Mouse (Mus musculus) forebrain, embryonic 13.5 days (tissue): ENCODE results near the gene Chat. TPM values are rescaled to one million over a fixed set of nuclear protein-coding genes. Genes with fewer than 3 reads are reported as not detected.
"Not testable (repeated sequence)": the region's sequence is repeated elsewhere in the genome, so short reads cannot be mapped to it uniquely, and the experiment has no call there.

Experiments used
- ATAC-seq: fragments of 200-750 bp; cut with Nextera tagmentation; 2 replicates; pipeline ENCODE4 v1.8.0; 2017
- H3K27ac ChIP-seq: fragments of 300-500 bp; sonication (generic); 2 replicates; pipeline ENCODE4 v1.5.1; 2015; ENCODE audit warnings: inconsistent platforms, mild to moderate bottlenecking, moderate library complexity
- H3K27me3 ChIP-seq: fragments of 300-500 bp; sonication (generic); 2 replicates; pipeline ENCODE4 v1.6.1; 2015; ENCODE audit warnings: mild to moderate bottlenecking, inconsistent platforms
- H3K36me3 ChIP-seq: fragments of 300-500 bp; sonication (generic); 2 replicates; pipeline ENCODE4 v1.6.1; 2015; ENCODE audit warnings: mild to moderate bottlenecking, inconsistent platforms; ENCODE audit not compliant: poor library complexity, severe bottlenecking
- H3K4me1 ChIP-seq: fragments of 300-500 bp; sonication (generic); 2 replicates; pipeline ENCODE4 v1.6.1; 2015; ENCODE audit warnings: inconsistent platforms
- H3K4me2 ChIP-seq: fragments of 300-500 bp; sonication (generic); 2 replicates; pipeline ENCODE4 v1.6.1; 2015; ENCODE audit warnings: inconsistent platforms, mild to moderate bottlenecking, moderate library complexity
- H3K4me3 ChIP-seq: fragments of 300-500 bp; sonication (generic); 2 replicates; pipeline ENCODE4 v1.5.1; 2015; ENCODE audit warnings: mild to moderate bottlenecking, inconsistent platforms
- H3K9ac ChIP-seq: fragments of 300-500 bp; sonication (generic); 2 replicates; pipeline ENCODE4 v1.6.1; 2015; ENCODE audit warnings: mild to moderate bottlenecking, inconsistent platforms
- H3K9me3 ChIP-seq: fragments of 300-500 bp; sonication (generic); replicated peaks from 2 replicates; pipeline ENCODE4 v1.6.1; 2016; ENCODE audit warnings: inconsistent platforms
- WGBS: fragments of 180-500 bp; shearing (Covaris S2); methylation state at CpG from one replicate; pipeline ENCODE4 v1.1.7; 2015; 5-methylcytosine and 5-hydroxymethylcytosine counted together
- polyA plus RNA-seq: library from polyadenylated mRNA; unstranded; fragments of >200 nt; fragmentation: Nextera tagmentation; extraction: Ambion mirVana; gene quantifications from 2 replicates; pipeline ENCODE4 v1.2.1, GENCODE M21; 2015

Chat gene
- polyA plus RNA-seq, 1 experiment from 2014 or later = 0.15 TPM

- Histone ChIP-seq H3K36me3 (no peaks in the 10 kb centered on the region), H3K9me3 (no peaks in the 10 kb centered on the region), H3K4me1 (peaks cover 24% of the 10 kb centered on the region), H3K4me2 (no peak overlapping the region), H3K27me3 (peaks cover 16% of the 10 kb centered on the region; the same call in 1 of the 2 replicates), H3K4me3 (no peak overlapping the region), H3K9ac (no peak overlapping the region), H3K27ac (peak overlapping the region; percentile 21; the same call in 1 of the 2 replicates)
- 20% methylated on average over 3 of the region's 3 CpGs for WGBS
- peak; percentile 90 for ATAC-seq
These were observed 26.0 kb downstream of the Chat start for GRCm38 (mm10) chr14:32439744-32440143.

- Histone ChIP-seq H3K4me2 (no peak overlapping the region), H3K9me3 (no peaks in the 10 kb centered on the region), H3K4me1 (peaks cover 24% of the 10 kb centered on the region), H3K36me3 (no peaks in the 10 kb centered on the region), H3K27ac (no peak overlapping the region; the same call in 1 of the 2 replicates), H3K9ac (no peak overlapping the region), H3K27me3 (peaks cover 16% of the 10 kb centered on the region; the same call in 1 of the 2 replicates), H3K4me3 (no peak overlapping the region)
- ATAC-seq = no peak
- 66% methylated on average over 5 of the region's 5 CpGs for WGBS
These were observed 26.5 kb downstream of the Chat start for GRCm38 (mm10) chr14:32439316-32439715.

GRCm38 (mm10) chr14:32437352-32437793 lies 28.4 kb downstream of the Chat start:
- Histone ChIP-seq H3K4me2 (no peak overlapping the region), H3K4me3 (no peak overlapping the region), H3K4me1 (peaks cover 13% of the 10 kb centered on the region; the same call in 1 of the 2 replicates), H3K36me3 (no peaks in the 10 kb centered on the region), H3K9me3 (no peaks in the 10 kb centered on the region), H3K27me3 (peaks cover 9% of the 10 kb centered on the region; the same call in 1 of the 2 replicates), H3K27ac (no peak overlapping the region), H3K9ac (no peak overlapping the region)
- ATAC-seq = no peak
- WGBS = 24% methylated on average over 5 of the region's 5 CpGs

- no peak overlapping the region for H3K27ac ChIP-seq
- H3K4me3 ChIP-seq = no peak overlapping the region
- H3K36me3 ChIP-seq = no peaks in the 10 kb centered on the region
- H3K27me3 ChIP-seq = no peaks in the 10 kb centered on the region; the same call in 1 of the 2 replicates
- 14% methylated on average over 8 of the region's 8 CpGs for WGBS
- no peak overlapping the region for H3K4me2 ChIP-seq
- H3K4me1 ChIP-seq = peaks cover 11% of the 10 kb centered on the region
- no peak for ATAC-seq
- H3K9ac ChIP-seq = no peak overlapping the region
- H3K9me3 ChIP-seq = no peaks in the 10 kb centered on the region
These were observed 36.7 kb downstream of the Chat start for GRCm38 (mm10) chr14:32429030-32429602.

GRCm38 (mm10) chr14:32423946-32424345 lies 41.8 kb downstream of the Chat start:
- WGBS = 86% methylated on average over 7 of the region's 7 CpGs
- no peak overlapping the region for H3K4me3 ChIP-seq
- H3K9ac ChIP-seq = no peak overlapping the region
- H3K27ac ChIP-seq = no peak overlapping the region
- no peak overlapping the region for H3K4me2 ChIP-seq
- ATAC-seq = no peak
- no peaks in the 10 kb centered on the region; the same call in 1 of the 2 replicates for H3K27me3 ChIP-seq
- peaks cover 9% of the 10 kb centered on the region for H3K4me1 ChIP-seq
- no peaks in the 10 kb centered on the region for H3K36me3 ChIP-seq
- no peaks in the 10 kb centered on the region for H3K9me3 ChIP-seq

- Histone ChIP-seq H3K9me3 (peaks cover 16% of the 10 kb centered on the region; the same call in 1 of the 2 replicates), H3K9ac (no peak overlapping the region), H3K27me3 (no peaks in the 10 kb centered on the region), H3K27ac (no peak overlapping the region), H3K36me3 (no peaks in the 10 kb centered on the region), H3K4me1 (no peaks in the 10 kb centered on the region), H3K4me3 (no peak overlapping the region), H3K4me2 (no peak overlapping the region)
- ATAC-seq = no peak
- 84% methylated on average over 11 of the region's 11 CpGs for WGBS
These were observed 47.0 kb downstream of the Chat start for GRCm38 (mm10) chr14:32418747-32419146.

GRCm38 (mm10) chr14:32412075-32412474 lies 53.7 kb downstream of the Chat start:
- WGBS = 84% methylated on average over 5 of the region's 5 CpGs
- no peaks in the 10 kb centered on the region for H3K36me3 ChIP-seq
- ATAC-seq = no peak

GRCm38 (mm10) chr14:32410084-32410483 lies 55.7 kb downstream of the Chat start:
- ATAC-seq = no peak

More at GRCm38 (mm10) chr14:32412075-32412474, 53.7 kb downstream of the Chat start:
- H3K27me3 ChIP-seq = no peaks in the 10 kb centered on the region
- no peak overlapping the region for H3K9ac ChIP-seq
- H3K27ac ChIP-seq = no peak overlapping the region
- H3K9me3 ChIP-seq = peaks cover 9% of the 10 kb centered on the region; the same call in 1 of the 2 replicates
- no peaks in the 10 kb centered on the region for H3K4me1 ChIP-seq
- no peak overlapping the region for H3K4me3 ChIP-seq
- H3K4me2 ChIP-seq = no peak overlapping the region

GRCm38 (mm10) chr14:32405399-32405798 lies 60.4 kb downstream of the Chat start:
- H3K4me2 ChIP-seq, H3K27me3 ChIP-seq, ATAC-seq, H3K4me3 ChIP-seq, H3K27ac ChIP-seq, H3K4me1 ChIP-seq, H3K9ac ChIP-seq, H3K36me3 ChIP-seq, H3K9me3 ChIP-seq: not testable (repeated sequence)
- 50% methylated on average over 1 of the region's 1 CpGs for WGBS

More at GRCm38 (mm10) chr14:32410084-32410483, 55.7 kb downstream of the Chat start:
- Histone ChIP-seq H3K9ac (no peak overlapping the region), H3K27ac (no peak overlapping the region), H3K9me3 (no peaks in the 10 kb centered on the region), H3K4me3 (no peak overlapping the region), H3K36me3 (no peaks in the 10 kb centered on the region), H3K4me1 (no peaks in the 10 kb centered on the region), H3K4me2 (no peak overlapping the region), H3K27me3 (no peaks in the 10 kb centered on the region)
- WGBS = 92% methylated on average over 5 of the region's 5 CpGs

GRCm38 (mm10) chr14:32388196-32388595 lies 77.6 kb downstream of the Chat start, which contains the start of gene 1700024G13Rik:
Gene 1700024G13Rik, minus strand, starts transcription at chr14:32388391.
- no peaks in the 10 kb centered on the region for H3K36me3 ChIP-seq
- H3K4me2 ChIP-seq = peak within 1 kb of the TSS; percentile 39
- peaks cover 5% of the 10 kb centered on the region for H3K4me1 ChIP-seq
- peaks cover 9% of the 10 kb centered on the region; the same call in 1 of the 2 replicates for H3K27me3 ChIP-seq
- 1% methylated on average over 13 of the region's 13 CpGs for WGBS
- no peak within 1 kb of the TSS for H3K9ac ChIP-seq
- H3K9me3 ChIP-seq = no peaks in the 10 kb centered on the region
- no peak within 1 kb of the TSS for H3K27ac ChIP-seq
- ATAC-seq = peak; percentile 77
- H3K4me3 ChIP-seq = no peak within 1 kb of the TSS

- WGBS = 47% methylated on average over 15 of the region's 15 CpGs
- Histone ChIP-seq H3K4me1 (peaks cover 24% of the 10 kb centered on the region), H3K27me3 (peaks cover 50% of the 10 kb centered on the region), H3K27ac (no peak overlapping the region), H3K4me3 (no peak overlapping the region), H3K9ac (no peak overlapping the region), H3K36me3 (no peaks in the 10 kb centered on the region), H3K4me2 (peak overlapping the region; percentile 24), H3K9me3 (no peaks in the 10 kb centered on the region)
- ATAC-seq = peak; percentile 43; the same call in 1 of the 2 replicates
These were observed 84.2 kb downstream of the Chat start for GRCm38 (mm10) chr14:32381619-32382018.

- no peak overlapping the region for H3K27ac ChIP-seq
- H3K4me3 ChIP-seq = no peak overlapping the region
- peaks cover 50% of the 10 kb centered on the region for H3K27me3 ChIP-seq
- ATAC-seq = 0 out of 2 replicates have a peak, but pooled peaks have one; percentile 21
- peaks cover 24% of the 10 kb centered on the region for H3K4me1 ChIP-seq
- WGBS = 39% methylated on average over 7 of the region's 7 CpGs
- H3K9ac ChIP-seq = no peak overlapping the region
- no peaks in the 10 kb centered on the region for H3K9me3 ChIP-seq
- H3K36me3 ChIP-seq = no peaks in the 10 kb centered on the region
- peak overlapping the region; percentile 24; the same call in 1 of the 2 replicates for H3K4me2 ChIP-seq
These were observed 84.7 kb downstream of the Chat start for GRCm38 (mm10) chr14:32381066-32381465.
